Mouse (Mus musculus): ENCODE data around the gene Slc47a1.
"Not testable (repeated sequence)": the region's sequence is repeated elsewhere in the genome, so short reads cannot be mapped to it uniquely, and the experiment has no call there.

Gene Slc47a1

GRCm38 (mm10) chr11:61377881-61378613, at the start of gene Slc47a1:
Gene Slc47a1 (minus strand): TSS chr11:61378345.
- peak; percentile 83 for DNase-seq

- no peak for DNase-seq
Observed at GRCm38 (mm10) chr11:61419253-61419652, 41.1 kb upstream of the Slc47a1 start.

- DNase-seq: peak; percentile 80
Observed at GRCm38 (mm10) chr11:61417945-61418551, 39.9 kb upstream of the Slc47a1 start.

GRCm38 (mm10) chr11:61416540-61416939, 38.4 kb upstream of the Slc47a1 start:
- not testable (repeated sequence) for DNase-seq

GRCm38 (mm10) chr11:61415444-61415843, 37.3 kb upstream of the Slc47a1 start:
- no peak for DNase-seq

GRCm38 (mm10) chr11:61414560-61414959, 36.4 kb upstream of the Slc47a1 start:
- DNase-seq: no peak

GRCm38 (mm10) chr11:61413411-61413810, 35.3 kb upstream of the Slc47a1 start:
- no peak for DNase-seq

GRCm38 (mm10) chr11:61411809-61412208, 33.7 kb upstream of the Slc47a1 start:
- no peak for DNase-seq

GRCm38 (mm10) chr11:61411221-61411620, 33.1 kb upstream of the Slc47a1 start:
- no peak for DNase-seq

GRCm38 (mm10) chr11:61410129-61410528, 32.0 kb upstream of the Slc47a1 start:
- DNase-seq: peak; percentile 75

GRCm38 (mm10) chr11:61409051-61409450, 30.9 kb upstream of the Slc47a1 start:
- DNase-seq: no peak

- DNase-seq: peak; percentile 70
Observed at GRCm38 (mm10) chr11:61408184-61409027, 30.3 kb upstream of the Slc47a1 start.

GRCm38 (mm10) chr11:61407638-61408183, 29.6 kb upstream of the Slc47a1 start:
- peak; percentile 83 for DNase-seq

GRCm38 (mm10) chr11:61401794-61402193, 23.6 kb upstream of the Slc47a1 start:
- no peak for DNase-seq

GRCm38 (mm10) chr11:61400681-61401346, 22.7 kb upstream of the Slc47a1 start:
- no peak for DNase-seq

- not testable (repeated sequence) for DNase-seq
Observed at GRCm38 (mm10) chr11:61397423-61398043, 19.4 kb upstream of the Slc47a1 start.

GRCm38 (mm10) chr11:61388936-61389335, 10.8 kb upstream of the Slc47a1 start:
- no peak for DNase-seq

GRCm38 (mm10) chr11:61388012-61388411, 9.9 kb upstream of the Slc47a1 start:
- DNase-seq: no peak

GRCm38 (mm10) chr11:61387233-61387632, 9.1 kb upstream of the Slc47a1 start:
- no peak for DNase-seq

- no peak for DNase-seq
Observed at GRCm38 (mm10) chr11:61385725-61386124, 7.6 kb upstream of the Slc47a1 start.

- no peak for DNase-seq
Observed at GRCm38 (mm10) chr11:61381272-61381671, 3.1 kb upstream of the Slc47a1 start.

GRCm38 (mm10) chr11:61378651-61379050, 506 bp upstream of the Slc47a1 start:
- peak; percentile 66 for DNase-seq
